Mouse (Mus musculus): Measurements from ENCODE around the gene F2rl3. TPM values are rescaled to one million over a fixed set of nuclear protein-coding genes. Genes with fewer than 3 reads are reported as not detected.

F2rl3 gene
- total RNA-seq, 1 experiment, result 0.31 TPM

DNA sequence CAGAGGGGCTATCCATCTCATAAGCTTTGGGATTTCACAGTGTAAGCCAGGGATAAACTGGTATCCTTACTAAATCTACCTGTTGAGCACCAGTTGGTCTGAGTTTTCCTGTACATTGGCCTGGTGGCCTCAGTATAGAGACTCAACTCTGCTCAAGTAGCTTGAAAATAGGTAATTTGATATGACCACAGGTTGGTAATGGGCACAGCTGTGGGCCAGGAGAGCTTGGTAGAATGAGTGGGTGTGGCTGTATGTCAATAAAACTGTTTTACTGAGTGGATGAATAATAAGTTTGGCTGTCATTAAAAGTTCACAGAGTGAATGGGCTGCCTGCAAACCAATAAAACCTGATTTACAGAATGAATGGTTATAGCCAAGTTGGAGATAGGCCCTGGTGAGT lies 24.8 kb upstream of the F2rl3 start:
- no peak overlapping the region for H3K4me3 ChIP-seq (ENCODE audit: insufficient read depth in 1 of 2, low read depth in 1 of 2, low read length in 2 of 2, poor library complexity in 1 of 2, severe bottlenecking in 1 of 2)
- in situ Hi-C loops (cut with MboI; ENCODE audit: low sequenced_read_pairs in 2 of 2, unreplicated experiment in 2 of 2), result no loop called here
- H3K9me3 ChIP-seq (ENCODE audit: control insufficient read depth, insufficient read depth, low read depth, low read length), result no peaks in the 10 kb centered on the region
- H3K27ac ChIP-seq (ENCODE audit: insufficient read depth, low read depth, low read length, poor library complexity, severe bottlenecking), result no peak overlapping the region
- no peak overlapping the region for H3K9ac ChIP-seq (ENCODE audit: insufficient read depth, low read depth, low read length, poor library complexity, severe bottlenecking)
- no peak for TF ChIP-seq MAFK (IDR thresholded peaks at IDR 0.05; ENCODE audit: insufficient read depth, low read depth, low read length)
- TF ChIP-seq HCFC1 (IDR thresholded peaks at IDR 0.05; ENCODE audit: borderline replicate concordance, insufficient read depth, low read length), result no peak
- TF ChIP-seq ZNF384 (IDR thresholded peaks at IDR 0.05; ENCODE audit: low read depth, low read length), result no peak
- TF ChIP-seq CHD2 (IDR thresholded peaks at IDR 0.05; ENCODE audit: low read depth, low read length), result no peak
- TF ChIP-seq ZC3H11A (IDR thresholded peaks at IDR 0.05; ENCODE audit: borderline replicate concordance, low read depth, low read length), result no peak
- H3K4me1 ChIP-seq (ENCODE audit: control insufficient read depth in 2 of 2, insufficient read depth in 2 of 2, low read length in 2 of 2, poor library complexity in 1 of 2), result peaks cover 0 to 7% of the 10 kb centered on the region in 2 experiments; a peak in 1 of 4 replicates
- DNase-seq (ENCODE audit: low read depth, low spot score), result no peak
- peaks cover 43% of the 10 kb centered on the region for H3K36me3 ChIP-seq (ENCODE audit: control insufficient read depth, insufficient read depth, low read length, poor library complexity, severe bottlenecking)

DNA sequence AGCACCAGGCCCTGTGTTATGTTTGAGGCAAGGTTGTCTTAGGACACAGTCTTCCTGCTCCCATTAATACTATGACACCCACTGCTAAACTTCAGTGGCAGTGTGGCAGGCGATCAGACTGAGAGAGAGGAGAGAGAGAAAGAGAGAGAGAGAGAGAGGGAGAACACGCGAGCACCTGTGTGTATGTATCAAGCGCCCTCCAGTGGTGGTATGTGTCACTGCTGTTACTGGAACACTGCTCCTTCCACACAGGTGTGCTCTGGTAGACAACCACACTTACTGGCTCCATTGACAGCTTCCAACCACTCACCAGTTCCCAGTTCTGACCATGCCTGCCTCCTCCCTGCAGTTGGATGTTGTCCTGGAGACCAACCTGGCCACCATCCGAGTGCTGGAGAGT lies 15.6 kb upstream of the F2rl3 start:
- peak; percentile 51 for DNase-seq (ENCODE audit: low read depth, low spot score)
- H3K9me3 ChIP-seq (ENCODE audit: control insufficient read depth, insufficient read depth, low read depth, low read length), result no peaks in the 10 kb centered on the region
- no peak overlapping the region for H3K27ac ChIP-seq (ENCODE audit: insufficient read depth, low read depth, low read length, poor library complexity, severe bottlenecking)
- TF ChIP-seq CHD2 (IDR thresholded peaks at IDR 0.05; ENCODE audit: low read depth, low read length), result no peak
- no peak for TF ChIP-seq ZNF384 (IDR thresholded peaks at IDR 0.05; ENCODE audit: low read depth, low read length)
- no peak for TF ChIP-seq MAFK (IDR thresholded peaks at IDR 0.05; ENCODE audit: insufficient read depth, low read depth, low read length)
- TF ChIP-seq HCFC1 (IDR thresholded peaks at IDR 0.05; ENCODE audit: borderline replicate concordance, insufficient read depth, low read length), result no peak
- peak; percentile 7; the same call in 1 of the 2 replicates for TF ChIP-seq ZC3H11A (IDR thresholded peaks at IDR 0.05; ENCODE audit: borderline replicate concordance, low read depth, low read length)
- H3K4me3 ChIP-seq (ENCODE audit: insufficient read depth in 1 of 2, low read depth in 1 of 2, low read length in 2 of 2, poor library complexity in 1 of 2, severe bottlenecking in 1 of 2), result no peak overlapping the region
- no peak overlapping the region for H3K9ac ChIP-seq (ENCODE audit: insufficient read depth, low read depth, low read length, poor library complexity, severe bottlenecking)
- H3K4me1 ChIP-seq (ENCODE audit: control insufficient read depth in 2 of 2, insufficient read depth in 2 of 2, low read length in 2 of 2, poor library complexity in 1 of 2), result peaks cover 0 to 3% of the 10 kb centered on the region in 2 experiments; a peak in 1 of 4 replicates
- H3K36me3 ChIP-seq (ENCODE audit: control insufficient read depth, insufficient read depth, low read length, poor library complexity, severe bottlenecking), result peaks cover 31% of the 10 kb centered on the region
- in situ Hi-C loops (cut with MboI; ENCODE audit: low sequenced_read_pairs in 2 of 2, unreplicated experiment in 2 of 2), result no loop called here

DNA sequence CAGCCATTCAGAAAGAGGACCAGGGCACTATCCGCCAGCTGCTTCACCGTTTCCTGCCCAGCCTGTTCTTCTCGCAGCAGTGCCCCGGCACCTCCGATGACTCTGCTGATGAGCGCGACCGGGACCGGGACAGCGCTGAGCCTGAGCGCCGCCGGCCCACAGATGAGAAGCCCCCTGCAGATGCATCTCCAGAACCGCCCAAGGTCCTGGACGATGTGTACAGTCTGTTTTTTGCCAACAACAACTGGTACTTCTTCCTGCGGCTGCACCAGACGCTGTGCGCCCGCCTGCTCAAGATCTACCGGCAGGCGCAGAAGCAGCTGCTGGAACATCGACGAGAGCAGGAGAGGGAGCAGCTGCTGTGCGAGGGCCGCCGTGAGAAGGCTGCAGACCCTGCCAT lies 11.8 kb upstream of the F2rl3 start:
- Histone ChIP-seq H3K36me3 (ENCODE audit: control insufficient read depth, insufficient read depth, low read length, poor library complexity, severe bottlenecking) (peaks cover 35% of the 10 kb centered on the region), H3K4me1 (ENCODE audit: control insufficient read depth in 2 of 2, insufficient read depth in 2 of 2, low read length in 2 of 2, poor library complexity in 1 of 2) (peaks cover 0 to 3% of the 10 kb centered on the region in 2 experiments; a peak in 1 of 4 replicates), H3K4me3 (ENCODE audit: insufficient read depth in 1 of 2, low read depth in 1 of 2, low read length in 2 of 2, poor library complexity in 1 of 2, severe bottlenecking in 1 of 2) (peak overlapping the region; percentile 51 to 68), H3K27ac (ENCODE audit: insufficient read depth, low read depth, low read length, poor library complexity, severe bottlenecking) (no peak overlapping the region), H3K9ac (ENCODE audit: insufficient read depth, low read depth, low read length, poor library complexity, severe bottlenecking) (peak overlapping the region; percentile 23; the same call in 1 of the 2 replicates), H3K9me3 (ENCODE audit: control insufficient read depth, insufficient read depth, low read depth, low read length) (no peaks in the 10 kb centered on the region)
- DNase-seq (ENCODE audit: low read depth, low spot score), result no peak
- in situ Hi-C loops (cut with MboI; ENCODE audit: low sequenced_read_pairs in 2 of 2, unreplicated experiment in 2 of 2), result no loop called here
- no peak for TF ChIP-seq HCFC1 (IDR thresholded peaks at IDR 0.05; ENCODE audit: borderline replicate concordance, insufficient read depth, low read length)
- no peak for TF ChIP-seq ZNF384 (IDR thresholded peaks at IDR 0.05; ENCODE audit: low read depth, low read length)
- no peak for TF ChIP-seq CHD2 (IDR thresholded peaks at IDR 0.05; ENCODE audit: low read depth, low read length)
- no peak for TF ChIP-seq ZC3H11A (IDR thresholded peaks at IDR 0.05; ENCODE audit: borderline replicate concordance, low read depth, low read length)
- no peak for TF ChIP-seq MAFK (IDR thresholded peaks at IDR 0.05; ENCODE audit: insufficient read depth, low read depth, low read length)

DNA sequence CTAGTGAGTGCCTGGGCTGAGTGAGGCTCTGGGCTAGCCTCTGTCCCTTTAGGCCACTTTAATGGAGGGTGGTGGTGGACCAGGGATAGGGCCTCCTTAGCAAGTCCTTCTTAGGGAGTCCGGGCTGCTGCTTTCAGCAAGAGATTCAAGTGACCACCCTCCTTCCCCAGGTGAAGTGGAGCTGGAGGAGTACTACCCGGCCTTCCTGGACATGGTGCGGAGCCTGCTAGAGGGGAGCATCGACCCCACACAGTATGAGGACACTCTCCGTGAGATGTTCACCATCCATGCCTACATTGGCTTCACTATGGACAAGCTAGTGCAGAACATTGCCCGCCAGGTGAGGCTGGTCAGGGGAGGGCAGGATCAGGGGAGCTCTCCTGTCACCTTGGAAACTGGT lies 11.4 kb upstream of the F2rl3 start:
- Histone ChIP-seq H3K27ac (ENCODE audit: insufficient read depth, low read depth, low read length, poor library complexity, severe bottlenecking) (no peak overlapping the region), H3K4me3 (ENCODE audit: insufficient read depth in 1 of 2, low read depth in 1 of 2, low read length in 2 of 2, poor library complexity in 1 of 2, severe bottlenecking in 1 of 2) (peak overlapping the region; percentile 51 to 68; a peak in 3 of 4 replicates), H3K4me1 (ENCODE audit: control insufficient read depth in 2 of 2, insufficient read depth in 2 of 2, low read length in 2 of 2, poor library complexity in 1 of 2) (peaks cover 0 to 3% of the 10 kb centered on the region in 2 experiments; a peak in 1 of 4 replicates), H3K9ac (ENCODE audit: insufficient read depth, low read depth, low read length, poor library complexity, severe bottlenecking) (peak overlapping the region; percentile 23; the same call in 1 of the 2 replicates), H3K36me3 (ENCODE audit: control insufficient read depth, insufficient read depth, low read length, poor library complexity, severe bottlenecking) (peaks cover 35% of the 10 kb centered on the region), H3K9me3 (ENCODE audit: control insufficient read depth, insufficient read depth, low read depth, low read length) (no peaks in the 10 kb centered on the region)
- no peak for TF ChIP-seq ZC3H11A (IDR thresholded peaks at IDR 0.05; ENCODE audit: borderline replicate concordance, low read depth, low read length)
- TF ChIP-seq MAFK (IDR thresholded peaks at IDR 0.05; ENCODE audit: insufficient read depth, low read depth, low read length), result no peak
- no peak for TF ChIP-seq HCFC1 (IDR thresholded peaks at IDR 0.05; ENCODE audit: borderline replicate concordance, insufficient read depth, low read length)
- in situ Hi-C loops (cut with MboI; ENCODE audit: low sequenced_read_pairs in 2 of 2, unreplicated experiment in 2 of 2), result no loop called here
- no peak for DNase-seq (ENCODE audit: low read depth, low spot score)

DNA sequence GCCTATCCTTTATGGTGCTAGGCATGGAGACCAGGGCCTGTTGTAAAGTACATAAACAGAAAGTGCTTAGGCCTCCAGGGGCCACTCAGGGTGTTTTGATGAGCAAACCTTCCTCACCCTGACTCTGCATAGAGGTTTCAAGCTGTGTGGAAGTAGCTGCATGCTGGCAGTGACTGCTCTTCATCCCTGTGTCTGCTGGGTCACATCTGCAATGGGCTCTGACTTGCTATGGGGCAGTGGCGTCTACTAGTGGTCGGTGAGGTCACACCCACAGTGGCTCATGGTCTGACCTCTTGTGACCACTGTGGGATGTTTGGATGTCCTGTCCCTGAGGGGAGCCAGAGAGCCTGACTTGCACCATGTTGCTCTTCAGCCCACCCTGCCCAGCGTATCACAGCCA lies 10.6 kb upstream of the F2rl3 start:
- H3K27ac ChIP-seq (ENCODE audit: insufficient read depth, low read depth, low read length, poor library complexity, severe bottlenecking), result no peak overlapping the region
- DNase-seq (ENCODE audit: low read depth, low spot score), result no peak
- H3K9me3 ChIP-seq (ENCODE audit: control insufficient read depth, insufficient read depth, low read depth, low read length), result no peaks in the 10 kb centered on the region
- peaks cover 32% of the 10 kb centered on the region for H3K36me3 ChIP-seq (ENCODE audit: control insufficient read depth, insufficient read depth, low read length, poor library complexity, severe bottlenecking)
- in situ Hi-C loops (cut with MboI; ENCODE audit: low sequenced_read_pairs in 2 of 2, unreplicated experiment in 2 of 2), result no loop called here
- no peak overlapping the region for H3K4me3 ChIP-seq (ENCODE audit: insufficient read depth in 1 of 2, low read depth in 1 of 2, low read length in 2 of 2, poor library complexity in 1 of 2, severe bottlenecking in 1 of 2)
- no peak for TF ChIP-seq ZC3H11A (IDR thresholded peaks at IDR 0.05; ENCODE audit: borderline replicate concordance, low read depth, low read length)
- TF ChIP-seq HCFC1 (IDR thresholded peaks at IDR 0.05; ENCODE audit: borderline replicate concordance, insufficient read depth, low read length), result no peak
- TF ChIP-seq ZNF384 (IDR thresholded peaks at IDR 0.05; ENCODE audit: low read depth, low read length), result no peak
- TF ChIP-seq CHD2 (IDR thresholded peaks at IDR 0.05; ENCODE audit: low read depth, low read length), result no peak
- no peak for TF ChIP-seq MAFK (IDR thresholded peaks at IDR 0.05; ENCODE audit: insufficient read depth, low read depth, low read length)
- peaks cover 0 to 3% of the 10 kb centered on the region in 2 experiments; a peak in 1 of 4 replicates for H3K4me1 ChIP-seq (ENCODE audit: control insufficient read depth in 2 of 2, insufficient read depth in 2 of 2, low read length in 2 of 2, poor library complexity in 1 of 2)
- H3K9ac ChIP-seq (ENCODE audit: insufficient read depth, low read depth, low read length, poor library complexity, severe bottlenecking), result no peak overlapping the region
